Mouse (Mus musculus) liver, postnatal 0 days (tissue): ENCODE results near the gene Bud13. TPM values are rescaled to one million over a fixed set of nuclear protein-coding genes. Genes with fewer than 3 reads are reported as not detected.
"Not testable (repeated sequence)": the region's sequence is repeated elsewhere in the genome, so short reads cannot be mapped to it uniquely, and the experiment has no call there.

Experiments used
- ATAC-seq: fragments of 200-750 bp; cut with Nextera tagmentation; 2 replicates; pipeline ENCODE4 v1.8.0; 2017; ENCODE audit warnings: mild to moderate bottlenecking, moderate library complexity
- DNase-seq: peaks from one replicate; pipeline ENCODE4 v3.0.0-alpha.2; 2016
- H3K27ac ChIP-seq: fragments of 300-500 bp; sonication (generic); 2 replicates; pipeline ENCODE4 v1.5.1; 2014; ENCODE audit warnings: antibody characterized with exemption, moderate library complexity, mild to moderate bottlenecking, low read depth
- H3K27me3 ChIP-seq: fragments of 300-500 bp; sonication (generic); 2 replicates; pipeline ENCODE4 v1.6.1; 2014; ENCODE audit warnings: low read length, control low read depth, mixed read lengths; ENCODE audit not compliant: insufficient read depth
- H3K36me3 ChIP-seq: fragments of 300-500 bp; sonication (generic); replicated peaks from 2 replicates; pipeline ENCODE4 v1.6.1; 2014; ENCODE audit warnings: mild to moderate bottlenecking, control low read depth, low read length, moderate library complexity, mixed read lengths; ENCODE audit not compliant: insufficient read depth
- H3K4me1 ChIP-seq: fragments of 300-500 bp; sonication (generic); 2 replicates; pipeline ENCODE4 v1.6.1; 2014; ENCODE audit warnings: antibody characterized with exemption, mild to moderate bottlenecking, control low read depth; ENCODE audit not compliant: insufficient read depth
- H3K4me2 ChIP-seq: fragments of 300-500 bp; sonication (generic); 2 replicates; pipeline ENCODE4 v1.6.1; 2014; ENCODE audit warnings: low read depth, mild to moderate bottlenecking, low read length, moderate library complexity, mixed read lengths
- H3K4me3 ChIP-seq: fragments of 300-500 bp; sonication (generic); 2 replicates; pipeline ENCODE4 v1.5.1; 2014; ENCODE audit warnings: low read depth, low read length
- H3K9ac ChIP-seq: fragments of 300-500 bp; sonication (generic); replicated peaks from 2 replicates; pipeline ENCODE4 v1.6.1; 2014; ENCODE audit warnings: mild to moderate bottlenecking, moderate library complexity
- H3K9me3 ChIP-seq: fragments of 300-500 bp; sonication (generic); 2 replicates; pipeline ENCODE4 v1.6.1; 2016; ENCODE audit warnings: mild to moderate bottlenecking, control low read depth, low read length, mixed read lengths
- CTCF ChIP-seq: sonication (generic); IDR thresholded peaks from 2 replicates; pipeline ENCODE4 v1.5.1; 2016; ENCODE audit warnings: antibody characterized with exemption, low read depth
- EP300 ChIP-seq: IDR thresholded peaks from 2 replicates; pipeline ENCODE4 v1.6.1; 2016; ENCODE audit warnings: antibody characterized with exemption, low read depth, mild to moderate bottlenecking
- WGBS: fragments of 180-500 bp; shearing (Covaris S2); extraction: QIAGEN DNeasy Blood & Tissue Kit; methylation state at CpG from one replicate; pipeline ENCODE4 v1.1.7; 2014; ENCODE audit not compliant: insufficient replicate concordance; 5-methylcytosine and 5-hydroxymethylcytosine counted together
- polyA plus RNA-seq: library from polyadenylated mRNA; unstranded; fragments of >200 nt; fragmentation: Nextera tagmentation; extraction: Ambion mirVana; gene quantifications from 2 replicates; pipeline ENCODE4 v1.2.1, GENCODE M21; 2015

Bud13 gene
- polyA plus RNA-seq, 1 experiment from 2014 or later, result 4.0 TPM

GRCm38 (mm10) chr9:46329801-46330585, 47.2 kb downstream of the Bud13 start:
- peak overlapping the region; percentile 70; the same call in 1 of the 2 replicates for H3K4me2 ChIP-seq

GRCm38 (mm10) chr9:46330586-46330895, 47.7 kb downstream of the Bud13 start:
- no peaks in the 10 kb centered on the region for H3K9me3 ChIP-seq
- 44% methylated on average over 6 of the region's 6 CpGs for WGBS
- H3K4me2 ChIP-seq, result no peak overlapping the region
- peaks cover 22% of the 10 kb centered on the region for H3K27me3 ChIP-seq
- DNase-seq (no peak), ATAC-seq (no peak)
- TF ChIP-seq CTCF (no peak), EP300 (no peak)
- H3K4me3 ChIP-seq, result no peak overlapping the region
- no peak overlapping the region for H3K9ac ChIP-seq
- H3K36me3 ChIP-seq, result no peaks in the 10 kb centered on the region
- H3K4me1 ChIP-seq, result peaks cover 7% of the 10 kb centered on the region
- no peak overlapping the region for H3K27ac ChIP-seq

More at GRCm38 (mm10) chr9:46329801-46330585, 47.2 kb downstream of the Bud13 start:
- Histone ChIP-seq H3K9me3 (no peaks in the 10 kb centered on the region), H3K4me1 (peaks cover 7% of the 10 kb centered on the region), H3K9ac (no peak overlapping the region), H3K27me3 (peaks cover 22% of the 10 kb centered on the region), H3K4me3 (no peak overlapping the region), H3K36me3 (no peaks in the 10 kb centered on the region), H3K27ac (no peak overlapping the region)
- DNase-seq (no peak), ATAC-seq (no peak)
- WGBS, result 25% methylated on average over 24 of the region's 24 CpGs
- no peak for TF ChIP-seq EP300
- 0 out of 2 replicates have a peak, but pooled peaks have one; percentile 6 for TF ChIP-seq CTCF

GRCm38 (mm10) chr9:46331301-46331700, 48.5 kb downstream of the Bud13 start:
- Histone ChIP-seq H3K9me3 (no peaks in the 10 kb centered on the region), H3K4me1 (peaks cover 7% of the 10 kb centered on the region), H3K9ac (no peak overlapping the region), H3K36me3 (no peaks in the 10 kb centered on the region), H3K27ac (no peak overlapping the region), H3K27me3 (peaks cover 22% of the 10 kb centered on the region), H3K4me2 (no peak overlapping the region), H3K4me3 (no peak overlapping the region)
- WGBS, result 77% methylated on average over 1 of the region's 1 CpGs
- DNase-seq, result no peak
- TF ChIP-seq CTCF (no peak), EP300 (no peak)
- ATAC-seq, result no peak

DNA sequence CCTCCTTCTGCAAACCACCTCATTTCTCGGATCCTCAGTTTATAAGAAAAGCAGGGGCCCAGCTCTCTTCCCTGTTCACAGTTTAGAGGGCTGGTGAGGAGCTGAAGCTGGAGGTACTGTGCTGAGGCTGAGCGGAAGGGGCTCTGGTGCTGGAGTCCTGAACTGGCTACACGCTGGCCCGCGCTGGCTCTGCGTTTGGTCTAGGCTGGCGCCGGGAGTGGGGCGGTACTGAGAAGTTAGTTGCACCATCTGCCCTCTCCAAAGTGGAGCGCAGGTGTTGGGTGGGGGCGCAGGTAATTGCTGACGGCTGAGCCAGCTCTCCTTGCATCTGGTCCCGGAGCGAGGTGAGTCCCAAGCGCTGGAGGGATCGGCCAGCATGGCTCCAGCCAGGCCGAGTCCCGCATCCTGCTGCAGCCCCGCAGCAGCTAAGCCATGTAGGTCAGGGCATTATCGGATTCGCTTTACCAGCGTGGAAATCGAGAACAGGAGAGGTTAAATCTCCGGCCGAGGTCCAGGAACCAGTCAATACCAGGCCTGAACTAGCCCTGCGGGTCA, 51.7 kb downstream of the Bud13 start:
- Histone ChIP-seq H3K4me1 (no peaks in the 10 kb centered on the region), H3K36me3 (no peaks in the 10 kb centered on the region), H3K9me3 (no peaks in the 10 kb centered on the region), H3K4me2 (no peak overlapping the region), H3K27ac (no peak overlapping the region), H3K27me3 (peaks cover 8% of the 10 kb centered on the region), H3K4me3 (no peak overlapping the region), H3K9ac (no peak overlapping the region)
- TF ChIP-seq EP300 (no peak), CTCF (no peak)
- DNase-seq, result no peak
- WGBS, result 44% methylated on average over 26 of the region's 26 CpGs
- no peak for ATAC-seq

DNA sequence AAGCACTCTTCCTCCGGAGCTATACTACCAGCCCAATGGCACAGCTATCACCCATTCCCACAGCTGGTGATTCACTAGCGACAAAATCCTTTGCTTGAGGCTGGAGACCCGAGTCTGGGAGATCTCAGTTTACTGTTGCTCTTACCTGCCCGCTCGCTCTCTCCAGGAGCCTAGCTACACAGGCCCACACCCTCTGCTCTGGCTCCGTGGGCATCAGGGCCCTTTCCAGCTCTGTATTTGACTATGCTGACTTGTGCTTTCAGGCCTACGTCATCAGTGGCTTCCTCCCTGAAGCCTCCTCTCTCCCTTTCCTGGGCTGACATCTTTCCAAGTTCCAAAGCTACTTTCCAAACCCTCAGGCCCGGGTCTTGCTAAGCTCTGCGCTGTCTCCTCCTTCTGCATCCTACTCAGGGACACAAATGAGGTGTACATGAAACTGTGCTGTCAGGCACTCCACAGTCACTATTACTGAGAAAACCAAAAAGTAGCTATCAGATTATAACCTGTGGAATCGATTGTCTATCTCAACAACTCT, 52.7 kb downstream of the Bud13 start:
- Histone ChIP-seq H3K4me2 (no peak overlapping the region), H3K9me3 (no peaks in the 10 kb centered on the region), H3K9ac (no peak overlapping the region), H3K36me3 (no peaks in the 10 kb centered on the region), H3K4me1 (no peaks in the 10 kb centered on the region), H3K27ac (no peak overlapping the region), H3K27me3 (no peaks in the 10 kb centered on the region), H3K4me3 (no peak overlapping the region)
- DNase-seq (no peak), ATAC-seq (no peak)
- TF ChIP-seq CTCF, result no peak
- TF ChIP-seq EP300, result no peak
- whole genome bisulfite sequencing, result 76% methylated on average over 10 of the region's 10 CpGs

- H3K4me2 ChIP-seq, H3K27me3 ChIP-seq: not testable (repeated sequence)
- 75% methylated on average over 13 of the region's 14 CpGs for WGBS
Observed at GRCm38 (mm10) chr9:46336294-46336693, 53.5 kb downstream of the Bud13 start.

More at GRCm38 (mm10) chr9:46336294-46336693, 53.5 kb downstream of the Bud13 start:
- not testable (repeated sequence) for H3K9ac ChIP-seq, ATAC-seq, H3K36me3 ChIP-seq, H3K4me3 ChIP-seq, H3K4me1 ChIP-seq, DNase-seq, H3K9me3 ChIP-seq, H3K27ac ChIP-seq
